Mouse (Mus musculus): Measurements from ENCODE around the gene Lpin3. TPM values are rescaled to one million over a fixed set of nuclear protein-coding genes. Genes with fewer than 3 reads are reported as not detected.
A peak's percentile ranks its signal among the peaks of the same experiment; 100 is the strongest.

Lpin3 gene
- polyA plus RNA-seq, 1 experiment from 2014 or later: 16.5 TPM

DNA sequence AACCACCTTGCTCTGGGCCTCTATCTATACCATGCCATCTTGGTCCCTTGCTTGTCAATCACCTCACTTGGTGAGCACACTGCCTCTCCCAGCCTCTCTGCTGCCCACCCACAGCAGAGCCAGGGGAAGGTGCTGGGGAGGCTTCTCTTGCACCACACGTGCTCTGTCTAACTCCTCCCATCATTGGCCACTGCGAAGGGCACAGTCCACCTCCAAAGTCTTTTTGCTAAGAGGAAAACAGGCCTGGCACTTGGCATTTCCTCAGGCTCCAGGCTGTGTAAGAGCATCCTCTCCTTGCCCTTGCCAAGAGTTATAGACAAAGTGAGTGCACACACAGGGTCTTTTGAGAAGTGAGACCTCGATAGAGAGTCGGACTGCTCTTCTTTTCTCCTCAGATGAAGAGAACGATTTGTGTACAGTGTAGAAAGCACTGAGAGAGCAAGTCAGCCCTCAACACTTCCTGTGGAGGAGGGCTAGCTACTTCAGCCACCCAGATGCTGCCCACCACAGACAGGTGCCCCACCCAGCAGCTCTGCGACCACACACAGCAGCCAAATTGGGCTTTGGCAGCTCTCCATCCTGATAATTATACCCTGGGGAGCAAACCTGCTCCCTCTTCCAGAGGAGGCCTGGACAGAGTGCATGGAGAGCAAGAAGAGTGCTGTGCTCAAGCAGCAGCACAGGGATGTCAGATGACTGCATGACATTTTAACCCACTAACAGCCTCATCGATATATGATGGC, 72.8 kb downstream of the Lpin3 start:
- WGBS: 83% methylated on average over 7 of the region's 7 CpGs
- ATAC-seq: no peak
- TF ChIP-seq CTCF (IDR thresholded peaks at IDR 0.05; ENCODE audit: low read depth): no peak
- H3K4me3 ChIP-seq (ENCODE audit: low read depth, low read length): no peak overlapping the region
- H3K4me1 ChIP-seq (replicated peaks; ENCODE audit: control insufficient read depth, insufficient read depth, low read length): no peaks in the 10 kb centered on the region
- H3K27me3 ChIP-seq (replicated peaks; ENCODE audit: control insufficient read depth, insufficient read depth, low read length): no peaks in the 10 kb centered on the region
- no peak overlapping the region for H3K9ac ChIP-seq (ENCODE audit: low read depth, low read length)
- H3K4me2 ChIP-seq (replicated peaks; ENCODE audit: low read depth): no peak overlapping the region
- H3K27ac ChIP-seq (ENCODE audit: low read depth, low read length): no peak overlapping the region
- H3K9me3 ChIP-seq (ENCODE audit: control insufficient read depth): no peaks in the 10 kb centered on the region
- peaks cover 76% of the 10 kb centered on the region for H3K36me3 ChIP-seq (ENCODE audit: control insufficient read depth, insufficient read depth)

GRCm38 (mm10) chr2:160954541-160954940, 74.1 kb downstream of the Lpin3 start:
- H3K9me3 ChIP-seq (ENCODE audit: control insufficient read depth): no peaks in the 10 kb centered on the region
- H3K27me3 ChIP-seq (replicated peaks; ENCODE audit: control insufficient read depth, insufficient read depth, low read length): no peaks in the 10 kb centered on the region
- no peak overlapping the region for H3K4me3 ChIP-seq (ENCODE audit: low read depth, low read length)
- H3K27ac ChIP-seq (ENCODE audit: low read depth, low read length): no peak overlapping the region; the same call in 1 of the 2 replicates
- peaks cover 67% of the 10 kb centered on the region for H3K36me3 ChIP-seq (ENCODE audit: control insufficient read depth, insufficient read depth)
- ATAC-seq: no peak
- no peak overlapping the region for H3K4me2 ChIP-seq (replicated peaks; ENCODE audit: low read depth)
- WGBS: 94% methylated on average over 3 of the region's 3 CpGs
- TF ChIP-seq CTCF (IDR thresholded peaks at IDR 0.05; ENCODE audit: low read depth): no peak
- no peak overlapping the region for H3K9ac ChIP-seq (ENCODE audit: low read depth, low read length)
- no peaks in the 10 kb centered on the region for H3K4me1 ChIP-seq (replicated peaks; ENCODE audit: control insufficient read depth, insufficient read depth, low read length)

GRCm38 (mm10) chr2:160955331-160955730, 74.9 kb downstream of the Lpin3 start:
- Histone ChIP-seq H3K4me2 (replicated peaks; ENCODE audit: low read depth) (no peak overlapping the region), H3K4me3 (ENCODE audit: low read depth, low read length) (no peak overlapping the region), H3K36me3 (ENCODE audit: control insufficient read depth, insufficient read depth) (peaks cover 65% of the 10 kb centered on the region), H3K9ac (ENCODE audit: low read depth, low read length) (no peak overlapping the region), H3K27ac (ENCODE audit: low read depth, low read length) (no peak overlapping the region), H3K9me3 (ENCODE audit: control insufficient read depth) (no peaks in the 10 kb centered on the region), H3K4me1 (replicated peaks; ENCODE audit: control insufficient read depth, insufficient read depth, low read length) (no peaks in the 10 kb centered on the region), H3K27me3 (replicated peaks; ENCODE audit: control insufficient read depth, insufficient read depth, low read length) (no peaks in the 10 kb centered on the region)
- TF ChIP-seq CTCF (IDR thresholded peaks at IDR 0.05; ENCODE audit: low read depth): peak; percentile 52
- 71% methylated on average over 7 of the region's 7 CpGs for WGBS
- no peak for ATAC-seq

Other genes starting within 250 kb of the Lpin3 start
- gene Top1, start 234.8 kb upstream of the Lpin3 start, polyA plus RNA-seq (2015; fragmentation: Nextera tagmentation; extraction: Ambion mirVana): 32.7 and 39.2 TPM in 2 replicates
- 10.9 and 13.3 TPM in 2 replicates for gene Plcg1, start 149.4 kb upstream of the Lpin3 start, polyA plus RNA-seq (2015; fragmentation: Nextera tagmentation; extraction: Ambion mirVana)
- gene Zhx3, start 7.7 kb upstream of the Lpin3 start, polyA plus RNA-seq (2015; fragmentation: Nextera tagmentation; extraction: Ambion mirVana): 3.5 and 4.4 TPM in 2 replicates
- gene Emilin3, start 31.7 kb downstream of the Lpin3 start, polyA plus RNA-seq (2015; fragmentation: Nextera tagmentation; extraction: Ambion mirVana): 7.6 and 8.6 TPM in 2 replicates
- 8.7 and 10.1 TPM in 2 replicates for gene Chd6, start 228.4 kb downstream of the Lpin3 start, polyA plus RNA-seq (2015; fragmentation: Nextera tagmentation; extraction: Ambion mirVana)